Mouse (Mus musculus): ENCODE data around the gene Pdzd3.
A peak's percentile ranks its signal among the peaks of the same experiment; 100 is the strongest.
"Not testable (repeated sequence)": the region's sequence is repeated elsewhere in the genome, so short reads cannot be mapped to it uniquely, and the experiment has no call there.

The Pdzd3 gene

DNA sequence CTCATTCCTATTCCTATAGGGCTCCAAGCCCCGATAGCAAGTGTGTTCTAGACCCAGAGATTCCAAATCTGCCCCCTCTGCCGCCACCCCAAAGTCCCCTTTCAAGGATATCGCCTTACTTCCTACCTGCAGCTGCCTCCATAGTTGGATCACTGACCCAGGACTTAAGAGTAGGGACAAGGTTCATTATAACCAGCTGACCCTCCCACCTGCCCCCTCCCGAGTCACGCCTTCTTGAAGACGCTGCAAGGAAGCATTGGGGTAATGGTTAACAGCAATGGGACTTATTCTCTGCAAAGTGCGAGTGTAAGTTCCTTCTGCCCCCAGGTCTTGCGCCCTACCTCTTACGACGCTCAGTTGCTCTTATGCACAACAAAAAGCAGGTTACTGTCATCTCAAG lies at the start of gene Pdzd3:
Pdzd3 (minus strand) TSS at position 158 of the 400 bp plus-strand sequence.
- DNase-seq (ENCODE audit: low read depth, low spot score), result no peak

DNA sequence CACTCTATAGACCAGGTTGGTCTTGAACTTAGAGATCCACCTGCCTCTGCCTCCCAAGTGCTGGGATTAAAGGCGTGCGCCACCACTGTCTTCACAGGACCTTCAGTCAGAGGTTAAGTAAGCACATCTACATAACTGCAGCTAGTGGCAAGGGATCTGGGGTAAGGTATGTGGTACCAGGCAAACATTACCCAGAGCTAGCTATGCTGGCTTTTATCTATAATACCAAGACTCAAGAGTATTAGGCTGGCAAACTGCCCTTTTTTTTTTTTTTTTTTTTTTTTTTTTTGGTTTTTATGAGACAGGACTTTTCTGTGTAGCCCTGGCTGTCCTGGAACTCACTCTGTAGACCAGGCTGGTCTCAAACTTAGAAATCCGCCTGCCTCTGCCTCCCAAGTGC lies 48.7 kb upstream of the Pdzd3 start:
- not testable (repeated sequence) for DNase-seq (ENCODE audit: low read depth, low spot score)

DNA sequence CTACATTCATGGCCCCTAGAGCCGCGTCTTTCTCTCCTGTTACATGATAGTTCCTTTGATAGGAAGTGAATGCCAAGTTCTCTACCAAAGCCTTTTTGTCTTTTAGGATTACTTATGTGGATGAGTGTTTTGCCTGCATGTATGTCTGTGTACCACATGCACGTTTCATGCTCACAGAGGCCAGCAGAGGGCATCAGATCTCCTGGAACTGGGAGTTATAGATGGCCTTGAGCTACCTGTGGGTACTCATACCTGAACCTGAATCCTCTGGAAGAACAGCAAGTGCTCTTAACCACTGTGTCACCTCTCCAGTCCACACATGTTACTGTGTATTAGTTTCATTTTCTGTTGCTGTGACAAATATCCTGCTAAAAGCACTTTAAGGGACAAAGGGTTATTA lies 41.2 kb upstream of the Pdzd3 start:
- DNase-seq (ENCODE audit: low read depth, low spot score), result peak; percentile 64

DNA sequence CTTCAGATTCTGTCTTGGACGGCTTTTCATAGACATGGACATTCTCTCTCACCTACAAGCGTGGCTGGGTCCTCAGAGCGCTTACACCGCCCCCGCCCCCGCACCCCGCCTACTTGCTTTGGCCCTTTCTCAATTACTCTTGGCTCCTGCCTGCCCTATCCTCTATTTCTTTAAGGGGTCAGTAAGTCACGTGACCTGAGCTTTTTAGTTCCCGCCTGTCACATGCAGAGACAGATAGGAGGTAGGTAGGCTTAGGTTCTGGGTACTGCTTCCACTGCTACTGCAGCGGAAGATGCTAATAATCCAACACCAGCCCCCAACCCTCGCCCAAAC lies 37.7 kb upstream of the Pdzd3 start:
- no peak for DNase-seq (ENCODE audit: low read depth, low spot score)

- no peak for DNase-seq (ENCODE audit: low read depth, low spot score)
Measured at GRCm38 (mm10) chr9:44288076-44288958, 37.0 kb upstream of the Pdzd3 start, which contains the start of gene Abcg4. Abcg4 (minus strand) TSS chr9:44288615.

- no peak for DNase-seq (ENCODE audit: low read depth, low spot score)
Measured at GRCm38 (mm10) chr9:44287401-44288075, 36.3 kb upstream of the Pdzd3 start.

- DNase-seq (ENCODE audit: low read depth, low spot score), result no peak
Measured at GRCm38 (mm10) chr9:44287003-44287400, 35.7 kb upstream of the Pdzd3 start.

DNA sequence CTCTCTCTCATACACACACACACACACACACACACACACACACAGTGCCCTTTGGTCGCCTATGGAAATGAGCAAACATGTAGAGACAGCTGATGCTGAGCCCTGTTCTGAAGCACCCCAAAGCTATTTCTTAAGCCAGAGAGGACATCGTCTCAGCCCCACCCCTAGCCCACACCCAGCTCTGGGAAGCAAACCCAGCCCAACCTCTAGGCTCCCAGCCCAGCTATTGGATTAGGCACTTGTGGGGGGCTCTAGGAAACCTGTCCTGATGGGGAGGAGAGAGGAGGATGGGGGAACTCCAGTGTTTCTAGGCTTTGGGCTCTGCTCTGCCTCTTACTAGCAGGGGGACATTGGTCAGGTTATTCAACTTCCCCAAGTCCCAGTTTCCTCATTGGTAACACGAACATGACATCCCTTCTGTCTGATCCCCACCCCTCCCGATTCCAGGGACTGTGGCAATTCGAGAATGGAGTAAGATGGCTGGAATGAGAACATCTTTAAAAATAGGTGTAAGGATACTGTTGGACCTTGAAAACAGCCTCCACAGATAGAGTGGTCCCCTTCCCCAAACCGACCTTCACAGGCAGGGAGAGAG lies 35.1 kb upstream of the Pdzd3 start:
- DNase-seq (ENCODE audit: low read depth, low spot score), result no peak

DNA sequence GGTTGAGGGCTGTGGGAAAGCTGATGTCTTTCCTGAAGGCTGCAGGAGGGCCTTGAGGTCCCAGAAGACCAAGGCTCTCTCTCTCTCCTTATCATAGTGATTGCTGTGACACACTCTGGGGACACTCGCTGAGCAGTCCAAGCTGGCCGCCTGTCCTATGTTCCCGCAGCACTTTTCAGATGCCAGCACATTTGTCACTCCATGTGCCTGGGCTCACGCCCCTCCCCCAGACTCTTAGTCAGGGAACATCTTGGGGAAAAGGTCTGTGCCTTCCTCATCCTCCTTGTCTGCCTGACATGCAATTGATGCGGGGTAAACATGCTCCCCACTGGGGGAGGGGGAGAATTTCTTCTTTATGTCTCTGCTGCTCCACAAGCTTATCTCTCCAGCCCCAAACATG lies 31.9 kb upstream of the Pdzd3 start:
- DNase-seq (ENCODE audit: low read depth, low spot score), result no peak

DNA sequence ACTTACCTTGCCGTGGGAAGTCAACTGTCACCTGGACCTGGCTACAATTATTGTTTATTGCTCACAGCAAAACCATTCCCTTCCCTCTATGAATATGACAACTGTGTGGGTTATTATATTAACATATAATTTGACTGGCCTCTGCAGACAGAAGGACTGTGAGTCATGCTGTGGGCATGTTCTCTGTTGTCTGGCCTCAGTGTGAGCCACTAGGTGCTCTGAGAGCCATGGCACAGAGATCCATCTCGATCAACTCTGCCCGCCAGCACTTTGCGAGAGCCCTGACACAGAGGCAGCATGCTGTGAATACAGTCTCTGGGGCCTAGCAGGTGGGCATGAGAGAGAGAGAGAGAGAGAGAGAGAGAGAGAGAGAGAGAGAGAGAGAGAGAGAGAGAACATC lies 18.7 kb upstream of the Pdzd3 start:
- no peak for DNase-seq (ENCODE audit: low read depth, low spot score)

DNA sequence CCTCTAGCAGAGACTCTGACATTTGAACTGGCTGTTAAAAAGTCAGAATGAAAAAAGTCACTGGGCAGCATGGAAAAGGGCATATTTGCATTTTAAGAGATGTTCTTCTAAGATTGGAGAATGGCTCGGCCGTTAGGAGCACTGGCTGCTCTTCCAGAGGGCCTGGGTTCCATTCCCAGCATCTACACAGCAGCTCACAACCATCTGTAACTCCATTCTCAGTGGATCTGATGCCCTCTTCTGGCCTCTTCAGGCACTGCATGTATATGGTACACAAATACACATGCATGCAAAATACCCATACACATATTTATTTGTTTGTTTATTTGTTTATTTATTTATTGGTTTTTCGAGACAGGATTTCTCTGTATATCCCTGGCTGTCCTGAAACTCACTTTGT lies 17.8 kb upstream of the Pdzd3 start:
- peak; percentile 71 for DNase-seq (ENCODE audit: low read depth, low spot score)

DNA sequence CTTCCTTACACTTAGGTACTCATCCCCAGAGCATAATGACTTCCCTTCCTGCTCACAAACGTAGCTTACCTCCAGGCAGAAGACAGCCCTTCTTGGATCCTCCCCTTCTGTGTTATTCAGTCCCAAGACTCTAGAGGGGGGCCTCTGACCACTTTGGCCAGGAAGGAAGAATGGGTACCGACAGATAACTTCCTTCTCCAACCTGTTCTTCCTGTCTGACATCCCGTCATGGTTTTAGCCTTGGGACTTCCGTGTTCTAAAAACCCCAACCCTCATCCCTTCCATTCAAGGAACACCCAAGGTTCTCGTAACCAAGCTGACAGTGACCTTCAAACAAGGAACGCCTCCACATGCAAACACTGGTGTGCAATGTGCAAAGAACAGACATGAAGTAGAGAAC lies 17.2 kb upstream of the Pdzd3 start, which contains the start of gene Nlrx1:
Nlrx1 (minus strand) TSS at position 168 of the 400 bp plus-strand sequence.
- DNase-seq (ENCODE audit: low read depth, low spot score), result no peak

- peak; percentile 90 for DNase-seq (ENCODE audit: low read depth, low spot score)
Measured at GRCm38 (mm10) chr9:44268027-44268360, 16.7 kb upstream of the Pdzd3 start.

DNA sequence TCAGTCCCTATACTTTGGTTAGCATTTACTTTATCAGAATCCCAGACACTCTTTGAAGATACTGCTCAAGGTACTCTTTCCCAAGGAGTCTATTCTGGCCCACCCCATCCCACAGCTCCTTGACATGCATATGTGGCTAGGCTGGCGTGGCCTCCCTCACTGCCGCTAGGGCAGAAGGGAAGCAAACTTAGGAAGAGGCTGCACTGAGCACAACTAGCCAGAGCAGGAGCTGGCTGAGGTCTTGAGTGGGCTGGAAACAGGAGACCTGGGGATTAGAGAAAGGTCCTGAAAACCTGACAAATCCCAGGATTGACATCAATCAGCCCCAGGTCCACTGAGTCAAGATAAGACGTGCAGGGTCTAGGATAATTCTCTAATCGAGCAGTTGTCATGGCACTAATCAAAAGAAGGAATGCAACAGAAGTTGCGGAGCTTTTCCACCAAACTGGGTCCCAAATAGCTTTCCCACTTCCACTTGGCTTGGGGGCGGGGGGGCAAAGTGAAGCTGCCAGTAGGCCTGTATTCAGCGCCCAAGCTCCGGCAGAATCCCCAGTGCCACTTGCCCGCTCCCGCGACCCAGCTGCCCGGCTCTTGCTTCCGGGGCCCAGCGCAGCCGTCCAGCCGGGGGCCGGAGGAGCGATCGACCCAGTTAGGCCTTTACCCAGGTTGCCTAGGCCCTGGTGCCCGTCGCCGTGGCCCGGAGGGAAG lies 16.2 kb upstream of the Pdzd3 start:
- DNase-seq (ENCODE audit: low read depth, low spot score), result peak; percentile 6

DNA sequence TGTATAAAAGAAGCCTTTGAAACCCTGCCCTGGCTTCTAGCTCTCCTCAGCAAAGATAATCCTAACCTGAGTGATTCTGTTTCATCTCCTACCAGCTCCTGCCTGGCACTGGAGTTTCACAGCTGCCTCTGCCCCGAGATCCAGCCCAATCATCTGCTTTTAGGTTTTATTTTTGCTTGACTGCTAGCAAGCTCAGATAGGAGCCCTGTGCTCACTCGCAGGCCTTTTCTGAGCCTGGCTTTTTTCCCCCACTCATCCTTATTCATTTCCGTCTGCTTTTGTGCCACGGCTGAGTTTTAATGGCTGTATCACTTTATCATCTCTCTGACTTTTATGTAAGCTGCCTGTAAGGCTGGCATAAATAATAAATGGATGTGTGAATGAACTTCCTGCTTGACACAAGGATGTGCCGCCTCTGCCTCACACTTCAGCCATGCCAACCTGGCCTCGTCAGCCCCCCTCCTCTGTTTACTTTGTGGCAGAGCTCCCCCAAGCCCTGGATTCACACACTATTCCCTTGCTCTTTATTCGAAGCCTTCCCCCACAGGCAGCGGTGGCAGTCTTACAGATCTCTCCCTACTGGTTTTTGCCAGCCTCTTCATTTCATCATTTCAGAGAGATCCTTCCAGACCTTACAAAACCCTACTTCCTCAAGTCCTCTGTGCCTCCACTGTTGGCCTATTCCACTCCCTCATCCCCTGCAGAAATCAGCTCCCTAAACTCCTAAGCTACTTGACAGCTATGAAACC lies 15.4 kb upstream of the Pdzd3 start:
- no peak for DNase-seq (ENCODE audit: low read depth, low spot score)

GRCm38 (mm10) chr9:44261388-44261787 lies 10.1 kb upstream of the Pdzd3 start:
- DNase-seq (ENCODE audit: low read depth, low spot score), result no peak

- DNase-seq (ENCODE audit: low read depth, low spot score), result no peak
Measured at GRCm38 (mm10) chr9:44259014-44259413, 7.7 kb upstream of the Pdzd3 start.

DNA sequence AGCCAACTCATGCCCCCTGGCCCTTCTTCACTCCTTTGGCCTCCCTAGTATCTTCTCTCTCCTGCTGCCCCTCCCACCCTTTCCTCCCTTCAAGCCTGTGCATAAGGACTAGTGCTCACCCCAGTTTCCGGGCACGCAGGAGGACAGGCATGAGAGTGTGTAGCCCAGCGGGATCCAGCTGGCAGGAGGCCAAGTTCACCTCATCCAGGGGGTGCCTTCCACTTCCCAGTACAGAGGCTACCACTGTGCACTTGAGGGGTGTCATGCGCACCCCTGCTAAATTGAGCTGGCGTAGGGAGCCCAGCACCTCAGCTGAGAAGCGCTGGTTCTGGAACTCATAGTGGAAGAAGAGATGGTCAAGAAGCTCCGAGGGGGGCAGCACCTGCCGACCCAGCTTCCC lies 4.9 kb upstream of the Pdzd3 start:
- no peak for DNase-seq (ENCODE audit: low read depth, low spot score)

GRCm38 (mm10) chr9:44255136-44255521 lies 3.9 kb upstream of the Pdzd3 start:
- DNase-seq (ENCODE audit: low read depth, low spot score), result no peak

GRCm38 (mm10) chr9:44254508-44255135 lies 3.4 kb upstream of the Pdzd3 start:
- no peak for DNase-seq (ENCODE audit: low read depth, low spot score)

DNA sequence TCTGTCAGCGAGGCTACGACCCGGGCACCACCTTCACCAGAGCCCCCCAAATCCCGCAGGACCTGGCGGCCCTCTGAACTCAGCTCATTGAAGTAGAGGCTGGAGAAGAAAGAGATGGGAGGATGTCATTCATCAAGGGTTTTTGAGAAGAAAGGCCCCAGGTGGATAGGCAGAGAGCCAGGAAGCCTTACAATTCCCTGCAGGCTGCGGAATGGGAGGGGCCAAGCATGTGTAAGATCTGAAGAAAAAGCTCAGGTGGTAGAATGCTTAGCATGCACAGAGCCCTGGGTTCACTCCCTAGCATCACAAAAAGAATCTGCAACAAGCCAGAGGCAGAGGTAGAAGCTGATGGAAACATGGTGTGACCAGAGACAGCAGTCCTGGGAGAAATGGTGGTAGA lies 2.2 kb upstream of the Pdzd3 start:
- DNase-seq (ENCODE audit: low read depth, low spot score), result no peak

Measured in CD4-positive helper T cell, adult 2 months (primary cell).